Mouse (Mus musculus): Measurements from ENCODE around the gene Cbfb.

GRCm38 (mm10) chr8:105172003-105172362, 1.5 kb downstream of the Cbfb start:
- TF ChIP-seq CTCF (IDR thresholded peaks at IDR 0.05; ENCODE audit: control insufficient read depth, insufficient read depth, low read length) (no peak), POLR2A (IDR thresholded peaks at IDR 0.05; ENCODE audit: borderline replicate concordance, control insufficient read depth, low read depth, low read length) (no peak)

All from bone marrow, adult 2 months (tissue).